In genomic region chr13:83466756-83467155, GRCm38 (mm10) we compare ENCODE assay signal across 13 mouse cellular contexts.
"Had no signal": no experiment of that assay in that cellular context is flagged by ENCODE, and none has a peak within 500 bp of the region (broad histone marks: within the 10 kb centered on the region; RNA-seq: fewer than 3 reads in every experiment).

No protein-coding gene starts in this region.

- DNase-seq: kidney, adult 18-20 months; kidney, adult 9 months; kidney, postnatal 14 days; kidney, postnatal 4 days; liver, embryonic 13.5 days; lung, adult 2 months; lung, postnatal 14 days; lung, postnatal 4 days; thymus, postnatal 25 days had no signal

- H3K27ac ChIP-seq: liver, embryonic 13.5 days; midbrain, embryonic 15.5 days; neural tube, embryonic 13.5 days; stomach, embryonic 15.5 days had no signal

- H3K4me1 ChIP-seq: liver, embryonic 13.5 days; midbrain, embryonic 15.5 days; neural tube, embryonic 13.5 days; stomach, embryonic 15.5 days had no signal

- H3K4me3 ChIP-seq: liver, embryonic 13.5 days; midbrain, embryonic 15.5 days; myocyte; neural tube, embryonic 13.5 days; stomach, embryonic 15.5 days had no signal
